Mouse (Mus musculus) yolk sac, embryonic 10.5 days (tissue): ENCODE data around the gene Kif1b.
A peak's percentile ranks its signal among the peaks of the same experiment; 100 is the strongest.
"Not testable (repeated sequence)": the region's sequence is repeated elsewhere in the genome, so short reads cannot be mapped to it uniquely, and the experiment has no call there.

Experiments
- DNase-seq: peaks from one replicate; pipeline ENCODE4 v3.0.0-alpha.2; 2017; ENCODE audit warnings: low spot score

Kif1b gene

GRCm38 (mm10) chr4:149220042-149220473, 87.4 kb downstream of the Kif1b start:
- DNase-seq, result no peak

GRCm38 (mm10) chr4:149219401-149220041, 88.0 kb downstream of the Kif1b start:
- no peak for DNase-seq

GRCm38 (mm10) chr4:149218476-149218875, 89.0 kb downstream of the Kif1b start:
- DNase-seq, result no peak

DNA sequence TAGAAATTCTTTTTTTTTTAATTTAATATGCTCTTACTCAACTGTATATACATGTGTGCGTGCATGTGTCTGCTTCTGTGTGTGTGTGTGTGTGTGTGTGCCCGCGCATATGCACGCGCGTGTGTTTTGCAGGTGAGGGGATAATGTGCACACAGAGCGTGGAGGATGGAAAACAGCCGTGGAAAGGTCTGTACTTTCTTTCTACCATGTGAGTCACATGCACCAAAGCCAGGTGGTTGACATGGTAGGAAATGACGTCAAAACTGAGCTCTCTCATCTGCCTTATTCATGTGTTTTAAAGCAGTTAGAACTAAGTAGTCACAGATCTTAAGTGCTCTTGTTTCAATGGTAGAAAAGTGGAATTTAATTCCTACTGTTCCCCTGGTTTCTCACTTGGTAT, 91.5 kb downstream of the Kif1b start:
- no peak for DNase-seq

DNA sequence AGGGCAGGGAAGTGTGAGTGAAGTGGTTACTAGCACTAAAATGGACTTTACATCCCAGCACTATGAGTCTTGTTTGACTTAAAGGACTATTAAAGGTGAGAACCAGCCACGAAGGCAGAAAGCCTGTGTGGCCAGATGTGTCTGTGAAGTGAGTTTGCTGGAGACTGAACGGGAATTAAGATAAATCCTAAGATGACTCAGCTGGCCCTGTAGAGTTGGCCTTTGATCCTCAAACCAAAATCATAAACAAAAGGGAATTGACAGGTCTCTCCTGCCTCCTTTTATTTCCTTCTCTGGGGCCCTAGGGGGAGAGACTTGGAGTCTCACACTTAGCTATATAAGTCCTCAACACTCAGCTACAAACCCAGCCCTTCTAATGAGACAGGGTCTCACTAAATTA, 92.1 kb downstream of the Kif1b start:
- DNase-seq, result no peak

- not testable (repeated sequence) for DNase-seq
These were observed 93.0 kb downstream of the Kif1b start for GRCm38 (mm10) chr4:149214468-149214867.

DNA sequence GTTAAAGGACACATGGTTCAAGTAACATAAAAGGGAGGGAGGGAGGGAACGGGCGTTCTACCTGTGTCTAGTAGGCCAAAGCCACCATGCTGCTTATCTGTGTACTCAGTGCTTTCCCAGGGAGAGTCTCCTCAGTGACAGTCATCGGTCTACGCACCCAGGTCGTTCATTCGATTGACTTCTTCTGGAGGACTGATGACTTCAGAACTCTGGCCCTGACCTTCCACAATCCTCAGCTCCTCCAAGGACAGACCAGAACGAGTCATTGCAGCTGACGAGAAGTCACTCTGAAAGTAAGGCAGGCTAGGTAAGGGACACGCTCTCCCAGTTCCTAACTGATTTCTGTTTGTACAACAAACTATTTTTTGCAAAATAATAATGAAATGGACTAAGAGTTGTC, 94.0 kb downstream of the Kif1b start:
- no peak for DNase-seq

GRCm38 (mm10) chr4:149211441-149211840, 96.1 kb downstream of the Kif1b start:
- not testable (repeated sequence) for DNase-seq

GRCm38 (mm10) chr4:149202467-149202866, 105.0 kb downstream of the Kif1b start:
- no peak for DNase-seq

DNA sequence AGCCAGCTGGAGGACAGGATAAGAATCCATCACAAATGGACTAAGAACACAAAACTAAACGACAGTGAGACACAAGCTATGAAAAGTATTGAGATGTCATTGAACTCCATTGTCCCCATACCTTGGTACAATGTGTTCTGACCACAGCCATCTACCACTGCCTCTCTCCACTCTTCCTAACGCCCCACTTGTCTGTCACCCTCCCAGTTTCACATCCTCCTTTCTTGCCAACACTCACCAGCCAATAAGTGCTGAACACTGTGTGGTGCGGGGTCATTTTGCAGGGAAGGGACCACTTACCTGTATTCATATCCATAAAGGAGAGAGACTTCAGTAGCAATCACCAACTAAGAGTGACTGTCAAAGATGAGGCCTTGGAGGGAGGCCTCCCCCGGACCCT, 106.4 kb downstream of the Kif1b start:
- no peak for DNase-seq

DNA sequence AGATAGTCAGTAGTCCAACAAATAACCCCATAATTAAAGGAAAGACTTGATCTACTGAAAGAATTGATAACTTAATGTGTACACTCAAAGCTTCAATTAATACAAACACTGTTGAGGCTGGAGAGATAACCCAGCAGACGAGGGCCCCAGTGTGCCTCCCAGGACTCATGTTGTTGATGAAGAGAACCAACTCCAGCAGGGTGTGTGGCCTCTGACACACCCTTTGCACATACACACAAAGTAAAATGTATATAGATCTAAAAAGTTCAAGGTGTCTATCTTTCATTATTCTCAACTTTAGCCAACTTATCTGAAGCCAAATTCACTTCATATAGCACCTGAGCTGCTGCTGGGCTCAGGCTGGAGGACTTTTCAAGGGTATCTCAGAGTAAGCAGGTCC, 110.3 kb downstream of the Kif1b start:
- DNase-seq, result no peak

DNA sequence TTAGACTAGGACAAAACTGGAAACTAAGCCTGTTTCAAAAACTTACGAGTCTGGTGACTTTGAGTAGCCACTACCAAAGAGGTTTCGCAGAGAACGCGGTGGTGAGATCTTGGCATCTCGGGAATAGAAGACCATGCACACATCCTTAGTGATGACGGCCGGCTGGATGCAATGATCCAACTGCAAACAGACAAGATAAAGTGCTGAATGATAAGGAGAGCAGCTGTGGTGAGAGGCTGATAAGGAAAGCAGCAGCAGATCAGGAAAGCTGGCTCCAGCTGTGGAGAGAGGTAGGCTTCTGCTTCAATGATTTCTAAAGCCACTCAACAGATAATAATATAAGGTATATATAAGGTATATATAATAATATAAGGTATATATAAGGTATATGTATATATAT, 116.4 kb downstream of the Kif1b start:
- DNase-seq, result no peak

DNA sequence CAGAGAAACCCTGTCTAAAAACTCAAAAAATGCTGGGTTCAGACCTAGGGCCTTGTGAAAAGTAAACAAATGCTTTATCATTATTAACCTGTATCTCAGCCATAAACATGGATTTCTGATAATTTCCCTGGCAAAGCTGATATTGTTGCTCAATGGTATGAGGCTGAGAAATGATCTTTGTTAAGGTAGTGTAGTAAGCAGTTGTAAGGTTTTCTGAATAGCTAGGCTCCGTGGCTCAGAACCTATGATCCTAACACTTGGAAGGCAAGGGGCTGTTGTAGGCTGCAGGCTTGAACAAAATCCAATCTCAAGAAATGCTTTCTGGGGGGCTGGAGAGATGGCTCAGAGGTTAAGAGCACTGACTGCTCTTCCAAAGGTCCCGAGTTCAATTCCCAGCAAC, 118.9 kb downstream of the Kif1b start:
- DNase-seq, result no peak

DNA sequence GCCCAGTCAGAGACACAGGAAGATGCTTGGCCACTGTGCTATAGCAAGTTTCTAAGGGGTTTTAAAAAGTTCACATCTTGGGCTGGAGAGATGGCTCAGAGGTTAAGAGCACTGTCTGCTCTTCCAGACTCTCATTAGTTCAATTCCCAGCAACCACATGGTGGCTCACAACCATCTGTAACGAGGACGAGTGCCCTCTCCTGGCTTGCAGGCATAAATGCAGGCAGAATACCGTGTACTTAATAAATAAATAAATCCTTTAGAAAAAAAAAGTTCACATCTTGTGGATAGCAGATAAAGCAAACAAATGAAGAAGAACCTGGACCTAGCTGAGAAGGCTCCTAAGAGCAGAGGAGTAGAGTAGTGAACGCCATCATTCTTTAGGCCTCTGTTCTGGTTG, 124.7 kb downstream of the Kif1b start:
- DNase-seq, result no peak

GRCm38 (mm10) chr4:149182192-149182591, 125.3 kb downstream of the Kif1b start:
- DNase-seq, result no peak

GRCm38 (mm10) chr4:149179573-149179972, 127.9 kb downstream of the Kif1b start:
- DNase-seq, result peak; percentile 52

- DNase-seq, result no peak
These were observed 128.3 kb downstream of the Kif1b start for GRCm38 (mm10) chr4:149179160-149179559.

GRCm38 (mm10) chr4:149178328-149178727, 129.2 kb downstream of the Kif1b start:
- DNase-seq, result no peak

DNA sequence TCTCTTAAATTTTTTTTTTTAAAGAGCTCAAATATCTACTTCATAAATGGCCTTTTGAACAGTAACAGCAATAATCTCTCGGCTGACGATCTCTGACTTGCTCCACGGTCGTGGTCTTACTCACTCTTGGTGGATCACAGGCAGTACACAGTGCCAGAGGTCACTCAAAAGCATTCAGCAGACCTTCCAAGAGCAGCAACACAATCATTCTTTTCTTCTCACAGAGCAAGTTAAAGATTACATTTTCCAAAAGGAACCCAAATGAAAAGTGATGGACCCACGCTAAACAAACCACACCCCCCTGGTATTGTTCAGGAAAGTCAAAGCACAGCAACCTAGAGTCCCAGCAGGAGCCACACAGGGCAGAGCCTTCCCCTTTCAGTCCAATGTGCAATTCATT, 130.4 kb downstream of the Kif1b start:
- DNase-seq, result no peak

DNA sequence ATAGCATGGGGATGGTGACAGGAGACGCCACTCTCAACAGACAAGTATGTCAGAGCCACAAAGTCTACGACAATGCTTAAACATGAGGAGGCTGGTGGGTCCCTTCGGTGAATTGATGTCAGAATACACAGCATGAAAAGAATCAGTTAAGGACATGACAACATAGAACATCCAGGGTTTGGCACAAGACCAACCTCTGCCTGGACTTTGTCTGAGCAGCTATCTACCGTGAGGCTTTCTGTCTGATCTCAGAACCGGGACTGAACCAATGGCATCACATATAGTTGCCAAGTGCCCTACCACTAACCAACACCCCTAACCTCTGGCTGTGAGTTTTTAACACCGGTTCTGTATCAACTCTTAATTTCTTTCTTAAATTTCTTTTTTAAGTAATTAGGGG, 130.8 kb downstream of the Kif1b start:
- no peak for DNase-seq

DNA sequence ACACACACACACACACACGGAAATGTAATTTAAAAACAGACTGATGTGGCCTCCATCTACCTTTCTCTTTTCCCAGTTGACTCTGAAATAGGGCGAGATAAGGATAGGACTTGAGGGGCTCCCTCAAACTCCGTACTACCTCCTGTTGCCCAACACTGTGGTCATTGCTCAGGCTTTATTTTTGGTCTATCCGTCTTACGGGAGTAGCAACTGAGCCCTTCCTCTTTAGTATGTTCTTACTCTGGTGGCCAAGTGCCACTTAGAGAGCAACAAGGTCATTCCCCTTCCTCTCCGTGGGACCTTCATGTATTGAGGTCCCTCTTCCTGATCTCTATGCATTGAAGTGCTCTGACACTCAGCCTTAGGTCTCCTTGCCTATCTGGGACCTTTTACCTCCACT, 133.8 kb downstream of the Kif1b start:
- DNase-seq, result no peak

DNA sequence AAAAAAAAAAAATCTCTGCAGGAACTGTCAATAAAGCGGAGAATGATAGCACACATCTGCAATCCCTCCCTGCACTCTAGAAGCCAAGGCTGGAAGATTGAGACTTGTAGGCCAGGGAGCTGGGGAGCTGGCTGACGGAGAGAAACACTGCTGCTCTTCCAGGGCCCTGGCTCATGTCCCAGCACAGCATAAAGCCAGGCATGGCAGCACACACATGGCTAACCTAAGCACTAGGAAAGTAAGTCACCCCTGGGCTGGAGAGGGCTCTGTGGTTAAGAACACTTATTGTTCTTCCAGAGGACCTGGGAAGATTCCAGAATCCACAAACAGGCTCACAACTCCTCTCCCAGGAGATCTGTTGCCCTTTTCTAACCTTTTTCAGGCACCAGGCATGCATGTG, 134.8 kb downstream of the Kif1b start:
- no peak for DNase-seq

DNA sequence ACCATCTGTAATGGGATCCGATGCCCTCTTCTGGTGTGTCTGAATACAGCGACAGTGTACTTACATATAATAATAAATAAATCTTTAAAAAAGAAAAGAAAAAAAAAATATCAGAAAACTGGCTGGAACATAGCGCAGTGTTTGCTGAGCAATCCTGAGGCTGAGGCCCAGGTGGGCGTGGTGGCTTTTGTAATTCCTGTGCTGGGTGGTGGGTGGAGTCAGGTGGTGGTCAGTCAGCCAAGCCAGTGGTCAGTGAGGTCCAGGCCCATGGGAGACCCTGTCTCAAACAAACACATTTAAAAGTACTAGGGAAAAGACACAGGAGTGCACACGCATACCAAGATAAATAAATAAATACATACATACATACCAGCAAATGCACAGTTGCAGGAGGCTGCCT, 135.4 kb downstream of the Kif1b start:
- peak; percentile 60 for DNase-seq

DNA sequence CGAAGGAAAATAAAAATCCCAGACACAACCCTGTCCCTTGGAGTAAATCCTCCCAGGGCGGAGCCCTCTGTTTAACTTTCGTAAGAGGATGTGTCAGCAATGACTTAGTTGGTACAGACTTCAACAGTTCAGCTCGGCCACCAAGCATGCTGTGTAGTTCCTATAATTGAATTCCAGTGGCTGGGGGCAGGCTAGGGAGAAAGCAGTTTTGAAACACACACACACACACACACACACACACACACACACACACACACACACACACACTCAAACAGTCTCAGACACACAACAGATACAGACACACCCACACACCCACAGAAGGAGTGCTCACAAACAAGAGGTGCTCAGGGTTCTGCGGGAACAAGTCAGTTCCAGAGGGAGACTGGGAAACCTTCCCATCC, 135.9 kb downstream of the Kif1b start:
- DNase-seq, result peak; percentile 61
